Mouse (Mus musculus) T-helper 1 cell (primary cell): ENCODE results near the gene Prmt1.

Source experiments
- in situ Hi-C: fragments of 300-600 bp; cut with MboI, MseI; formaldehyde crosslinking; loops from one replicate; pipeline ENCODE4 v1.15.1; 2025; ENCODE audit warnings: high pct_unique_total_duplicates

Prmt1 gene

GRCm38 (mm10) chr7:45012824-45013223 lies 26.5 kb upstream of the Prmt1 start:
- in situ Hi-C loops = no loop called here

DNA sequence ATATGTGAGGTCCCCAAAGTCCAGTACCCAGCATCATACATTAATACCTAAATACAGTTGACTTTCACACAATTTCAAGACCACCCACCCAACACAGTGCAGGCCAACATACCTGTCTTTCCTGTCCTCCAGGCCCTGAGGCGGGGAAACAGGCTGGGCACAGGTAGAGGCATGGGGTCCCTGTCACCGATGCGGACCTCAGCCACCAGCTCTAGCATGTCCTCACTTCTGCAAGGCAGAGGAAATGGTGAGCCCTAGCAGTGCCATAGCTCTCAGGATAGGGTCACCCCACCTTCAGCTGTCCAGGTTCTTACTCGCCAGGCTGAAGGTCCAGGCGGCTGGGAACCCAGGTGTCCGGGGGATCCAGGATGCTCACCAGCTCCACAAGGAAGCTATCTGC lies 25.6 kb upstream of the Prmt1 start:
- in situ Hi-C loops = no loop called here

DNA sequence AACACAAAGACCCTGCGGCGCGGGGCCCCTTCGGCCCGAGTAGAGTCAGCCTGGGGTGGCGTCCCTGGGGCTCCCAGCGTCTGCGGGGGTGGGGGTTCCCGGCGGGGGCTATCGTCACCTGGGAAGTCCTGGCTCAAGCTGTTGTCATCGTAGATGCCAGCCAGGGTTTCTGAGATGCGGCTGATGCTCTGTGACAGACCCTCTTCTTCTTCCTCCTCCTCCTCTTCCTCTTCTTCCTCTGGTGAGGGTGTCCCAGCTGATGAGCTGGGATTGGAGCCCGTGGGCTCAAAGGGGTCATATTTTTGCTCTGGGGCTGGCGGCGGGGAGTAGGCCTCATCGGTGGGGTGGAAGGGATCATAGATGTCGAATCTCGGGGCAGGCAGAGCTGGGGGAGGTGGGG lies 22.0 kb upstream of the Prmt1 start:
- in situ Hi-C loops = no loop called here

GRCm38 (mm10) chr7:45007846-45008245 lies 21.5 kb upstream of the Prmt1 start:
- in situ Hi-C loops = no loop called here

DNA sequence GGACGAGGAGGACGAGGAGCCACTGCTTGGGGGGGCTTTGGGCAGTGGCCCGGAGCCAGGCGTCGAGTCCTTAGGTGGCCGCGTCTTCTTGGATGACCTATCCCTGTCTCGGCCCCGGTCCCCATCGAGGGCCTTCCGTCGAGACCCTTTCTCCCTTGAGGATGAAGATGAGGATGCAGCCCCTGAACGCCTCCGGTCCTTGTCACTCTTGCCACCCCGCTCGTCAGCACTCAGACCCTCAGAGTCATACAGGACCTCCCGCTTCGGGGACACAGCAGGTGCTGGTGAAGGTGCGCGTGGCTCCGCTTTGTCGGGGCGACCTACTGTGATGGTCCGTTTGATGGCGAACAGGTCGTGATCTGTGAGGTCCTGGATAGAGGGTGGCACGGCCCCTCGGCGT lies 20.8 kb upstream of the Prmt1 start:
- in situ Hi-C loops = no loop called here

DNA sequence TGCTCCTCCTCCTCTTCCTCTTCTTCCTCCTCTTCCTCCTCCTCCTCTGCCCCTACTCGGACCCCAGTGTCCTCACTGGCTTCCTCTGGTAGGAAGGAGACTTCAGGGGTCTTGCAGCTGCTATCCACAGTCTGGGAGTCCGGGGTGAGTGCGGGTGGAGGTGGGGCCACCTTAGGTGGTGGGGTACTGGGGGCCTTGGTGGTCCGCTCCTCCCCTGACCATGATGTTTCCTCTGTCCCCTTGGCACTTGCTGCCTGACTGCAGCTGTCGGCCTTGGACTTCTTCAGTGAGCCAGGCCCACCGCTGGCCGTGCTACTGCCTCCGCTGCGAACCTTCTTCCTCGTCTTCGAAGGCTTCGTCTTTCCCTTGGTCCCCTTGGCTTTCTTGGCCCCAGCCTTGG lies 20.1 kb upstream of the Prmt1 start:
- in situ Hi-C loops = no loop called here

- in situ Hi-C loops = no loop called here
These were observed 19.1 kb upstream of the Prmt1 start for GRCm38 (mm10) chr7:45005321-45005992.

- in situ Hi-C loops = no loop called here
These were observed 18.2 kb upstream of the Prmt1 start for GRCm38 (mm10) chr7:45004546-45004945.

GRCm38 (mm10) chr7:45002440-45002839 lies 16.1 kb upstream of the Prmt1 start:
- in situ Hi-C loops = no loop called here

GRCm38 (mm10) chr7:45000539-45001114 lies 14.3 kb upstream of the Prmt1 start:
- in situ Hi-C loops = no loop called here

GRCm38 (mm10) chr7:44999753-45000152 lies 13.4 kb upstream of the Prmt1 start:
- in situ Hi-C loops = no loop called here

- in situ Hi-C loops = no loop called here
These were observed 12.2 kb upstream of the Prmt1 start, which contains the start of gene Bcl2l12 for GRCm38 (mm10) chr7:44998501-44998955. Bcl2l12 (minus strand) TSS chr7:44998712.

DNA sequence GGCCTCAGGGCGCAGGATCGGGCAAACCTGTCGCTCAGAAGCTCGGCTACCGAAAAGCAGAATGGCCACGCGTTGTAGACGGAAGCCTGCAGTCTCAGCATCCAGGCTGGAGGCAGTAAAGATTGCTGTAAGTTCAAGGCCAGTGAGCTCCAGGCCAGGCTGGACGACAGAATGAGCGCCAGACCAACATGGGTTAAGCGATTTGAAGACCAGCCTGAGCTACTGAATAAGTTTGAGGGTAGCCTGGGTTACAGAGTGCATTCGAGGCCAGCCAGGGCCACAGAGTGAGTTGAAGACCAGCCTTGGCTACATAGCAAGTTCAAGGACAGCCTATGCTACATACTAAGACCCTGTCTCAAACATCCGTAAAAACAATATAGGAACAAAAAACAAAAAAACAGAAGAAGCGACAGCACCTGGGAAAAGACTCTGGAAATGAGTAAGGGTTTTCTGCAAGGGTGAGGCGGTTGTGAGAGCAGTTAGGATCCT lies 11.6 kb upstream of the Prmt1 start:
- in situ Hi-C loops = no loop called here

- in situ Hi-C loops = no loop called here
These were observed 11.0 kb upstream of the Prmt1 start, which contains the start of gene Irf3 for GRCm38 (mm10) chr7:44997231-44997939. Irf3 (plus strand) TSS chr7:44997648.

- in situ Hi-C loops = no loop called here
These were observed 10.3 kb upstream of the Prmt1 start for GRCm38 (mm10) chr7:44996672-44997071.

DNA sequence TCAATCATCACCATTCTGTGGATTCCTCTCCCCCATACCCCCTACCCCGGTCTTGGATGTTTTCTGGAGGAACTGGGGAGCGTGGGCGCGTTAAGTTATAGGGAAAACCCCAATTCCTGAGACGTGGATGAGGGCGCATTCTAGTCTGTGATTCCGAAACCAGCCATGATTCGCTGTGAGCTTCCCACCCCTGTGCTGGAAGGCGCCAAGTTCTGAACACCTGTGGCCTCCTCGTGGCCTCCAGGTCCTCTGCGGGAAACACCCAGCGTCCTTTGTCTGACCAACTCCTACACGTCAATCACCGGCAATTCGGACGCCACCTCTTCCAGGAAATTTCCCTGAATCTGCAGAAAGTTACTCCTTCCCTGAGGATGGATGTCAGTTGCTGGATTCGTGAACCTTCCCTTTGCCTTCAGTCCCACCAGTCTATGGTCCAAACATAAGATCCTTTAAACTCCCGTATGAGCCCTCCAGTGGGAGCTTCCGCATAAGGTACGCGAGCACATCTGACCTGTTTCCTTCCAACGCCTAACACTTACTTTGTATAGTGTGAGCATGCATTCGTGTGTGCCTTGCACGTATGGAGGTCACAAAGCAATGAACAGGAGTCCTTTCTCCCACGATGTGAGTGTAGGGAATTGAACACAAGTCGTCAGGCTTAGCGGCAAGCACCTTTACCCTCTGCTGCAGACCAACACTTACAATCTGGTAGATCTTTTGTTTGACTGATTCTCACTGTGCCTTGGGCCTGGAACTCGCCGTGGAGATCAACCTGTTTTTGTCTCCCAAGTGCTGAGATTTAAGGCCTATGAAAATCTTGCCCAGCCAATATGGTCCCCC lies 731 bp upstream of the Prmt1 start:
- in situ Hi-C loops = no loop called here

DNA sequence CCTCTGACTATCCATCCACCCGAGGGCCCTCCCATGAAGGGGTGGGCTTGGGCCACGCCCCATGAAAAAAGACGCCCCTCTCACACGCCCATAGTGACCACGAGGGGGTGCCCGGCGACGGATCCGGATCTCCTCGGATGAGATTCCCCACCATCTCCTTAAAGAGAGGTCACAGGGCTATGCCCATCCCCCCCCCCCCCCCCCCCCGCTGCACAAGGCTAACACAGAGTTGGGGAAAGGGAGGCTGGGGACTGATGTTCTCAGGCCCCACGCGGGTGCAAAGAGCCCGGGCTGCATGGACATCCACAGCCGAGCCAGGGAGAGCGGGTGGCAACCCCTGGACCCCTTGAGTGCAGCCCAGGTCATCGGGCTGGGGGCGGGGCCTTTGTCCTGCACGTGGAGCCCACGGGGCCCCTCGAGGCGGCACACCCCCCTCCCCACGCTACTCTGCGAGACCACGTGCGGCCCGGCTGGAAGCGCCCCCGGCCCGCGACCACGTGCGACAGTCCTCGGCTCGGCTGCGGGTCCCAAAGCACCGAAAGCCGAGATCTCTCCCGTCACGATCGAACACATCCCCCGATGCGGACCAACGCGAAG lies 675 bp downstream of the Prmt1 start:
- in situ Hi-C loops = no loop called here

DNA sequence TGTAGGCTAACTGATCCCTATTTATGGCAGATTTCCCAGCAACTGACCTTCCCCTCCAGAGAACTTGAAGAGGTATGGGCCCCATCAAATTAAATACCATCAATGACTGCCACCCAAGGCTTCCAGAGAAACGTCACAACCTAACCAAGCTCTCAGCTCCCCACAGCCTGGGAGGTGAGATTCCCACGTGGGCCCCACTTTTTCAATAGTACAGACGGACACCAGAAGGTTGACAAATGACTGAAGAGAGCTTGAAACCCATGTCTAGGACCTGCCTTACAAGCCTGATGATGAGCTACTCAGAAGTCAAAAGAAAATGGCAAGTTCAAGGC lies 1.6 kb downstream of the Prmt1 start:
- in situ Hi-C loops = no loop called here

- in situ Hi-C loops = no loop called here
These were observed 2.2 kb downstream of the Prmt1 start for GRCm38 (mm10) chr7:44983944-44984832.

- in situ Hi-C loops = no loop called here
These were observed 3.3 kb downstream of the Prmt1 start for GRCm38 (mm10) chr7:44983085-44983484.
